ENCODE assay signal across 7 mouse cellular contexts in genomic region chr8:123643330-123644051, GRCm38 (mm10). TPM values are rescaled to one million over a fixed set of nuclear protein-coding genes. Genes with fewer than 3 reads are reported as not detected.
A peak's percentile ranks its signal among the peaks of the same experiment; 100 is the strongest.
DNase-seq lines count a peak whose midpoint lies in the region; ATAC-seq and TF ChIP-seq lines count a peak whose summit lies in the region.

No protein-coding gene starts in this region.

- no peaks in the 10 kb centered on the region for H3K36me3 ChIP-seq in CH12.LX (replicated peaks in 1 of 2; ENCODE audit: control insufficient read depth in 1 of 2, insufficient read depth in 1 of 2, low read length in 1 of 2)
- H3K36me3 ChIP-seq in embryonic facial prominence, embryonic 13.5 days = no peaks in the 10 kb centered on the region
- H3K36me3 ChIP-seq in lung, embryonic 16.5 days (ENCODE audit: control insufficient read depth, insufficient read depth, low read length) = no peaks in the 10 kb centered on the region

- WGBS in embryonic facial prominence, embryonic 13.5 days = 14% methylated on average over 25 of the region's 25 CpGs
- 20% methylated on average over 25 of the region's 25 CpGs for WGBS in lung, embryonic 16.5 days

- H3K4me2 ChIP-seq in CH12.LX (ENCODE audit: insufficient read depth, low read depth, poor library complexity, severe bottlenecking) = peak overlapping the region; percentile 16; the same call in 1 of the 2 replicates
- peak overlapping the region; percentile 57 for H3K4me2 ChIP-seq in embryonic facial prominence, embryonic 13.5 days
- peak overlapping the region; percentile 46; the same call in 1 of the 2 replicates for H3K4me2 ChIP-seq in lung, embryonic 16.5 days (ENCODE audit: low read depth, low read length)

- peak; percentile 44 for TF ChIP-seq RAD21 in CH12.LX (IDR thresholded peaks at IDR 0.05; ENCODE audit: low read depth, low read length)

- H3K27me3 ChIP-seq in CH12.LX (replicated peaks) = peaks cover 58% of the 10 kb centered on the region
- H3K27me3 ChIP-seq in embryonic facial prominence, embryonic 13.5 days = no peaks in the 10 kb centered on the region
- H3K27me3 ChIP-seq in lung, embryonic 16.5 days (ENCODE audit: control insufficient read depth, insufficient read depth, low read depth, low read length) = no peaks in the 10 kb centered on the region

- TF ChIP-seq CTCF in CH12.LX (conservative IDR thresholded peaks at IDR 0.05 in 1 of 2, IDR thresholded peaks at IDR 0.05 in 1 of 2; ENCODE audit: low read depth in 2 of 2, low read length in 2 of 2) = peak; percentile 42 to 77; a peak in 2 of 4 replicates

- TF ChIP-seq EP300 in CH12.LX (IDR thresholded peaks at IDR 0.05; ENCODE audit: low read length) = no peak

- H3K9ac ChIP-seq in CH12.LX (ENCODE audit: insufficient read depth, low read depth) = no peak overlapping the region
- H3K9ac ChIP-seq in embryonic facial prominence, embryonic 13.5 days = peak overlapping the region; percentile 49; the same call in 1 of the 2 replicates
- H3K9ac ChIP-seq in lung, embryonic 16.5 days (ENCODE audit: low read length) = no peak overlapping the region

- no peak overlapping the region for H3K4me3 ChIP-seq in CH12.LX (replicated peaks in 1 of 3; ENCODE audit: low read depth in 2 of 3, low read length in 2 of 3, poor library complexity in 1 of 3)
- H3K4me3 ChIP-seq in embryonic facial prominence, embryonic 13.5 days = peak overlapping the region; percentile 37
- H3K4me3 ChIP-seq in lung, embryonic 16.5 days (ENCODE audit: low read length) = 0 out of 2 replicates have a peak overlapping the region, but pooled peaks have one; percentile 18

- H3K4me1 ChIP-seq in CH12.LX (ENCODE audit: control insufficient read depth in 1 of 2, insufficient read depth in 2 of 2) = peaks cover 10% of the 10 kb centered on the region in 2 experiments
- no peaks in the 10 kb centered on the region for H3K4me1 ChIP-seq in embryonic facial prominence, embryonic 13.5 days
- peaks cover 11% of the 10 kb centered on the region for H3K4me1 ChIP-seq in lung, embryonic 16.5 days (replicated peaks; ENCODE audit: control insufficient read depth, insufficient read depth, low read length)

- intact Hi-C loops in heart, postnatal 36 days (cut with DNase I) = no loop called here

- H3K27ac ChIP-seq in CH12.LX (ENCODE audit: insufficient read depth, low read depth) = no peak overlapping the region
- no peak overlapping the region for H3K27ac ChIP-seq in embryonic facial prominence, embryonic 13.5 days
- no peak overlapping the region for H3K27ac ChIP-seq in lung, embryonic 16.5 days (ENCODE audit: low read length)

- DNase-seq in CH12.LX (ENCODE audit: extremely low read depth) (peak; percentile 57), R1 (ENCODE audit: low read depth, low spot score) (peak; percentile 81)
- DNase-seq in heart, postnatal 36 days = peak; percentile 57 to 60
- peak; percentile 61 to 78 for DNase-seq in kidney, postnatal 4 days
- DNase-seq in right cerebral cortex, adult 2 months (ENCODE audit: low spot score in 2 of 2) = peak; percentile 75 to 78

- dilution Hi-C loops in CH12.LX (cut with MboI; ENCODE audit: extremely low pct_ligation_motif_present, extremely low pct_unique_long_range_greater_than_20kb, low sequenced_read_pairs) = no loop called here

- H3K79me2 ChIP-seq in CH12.LX (replicated peaks; ENCODE audit: control insufficient read depth, extremely low read depth, insufficient read depth, poor library complexity, severe bottlenecking) = no peaks in the 10 kb centered on the region

- no peak for ATAC-seq in embryonic facial prominence, embryonic 13.5 days (ENCODE audit: insufficient number of reproducible peaks, insufficient read depth, low FRiP score, low TSS enrichment, low read depth)
- no peak for ATAC-seq in lung, embryonic 16.5 days (ENCODE audit: low read depth)

- peaks cover 5% of the 10 kb centered on the region for H3K9me3 ChIP-seq in CH12.LX (replicated peaks; ENCODE audit: low read length)
- no peaks in the 10 kb centered on the region for H3K9me3 ChIP-seq in embryonic facial prominence, embryonic 13.5 days
- H3K9me3 ChIP-seq in lung, embryonic 16.5 days (ENCODE audit: control insufficient read depth, low read length) = no peaks in the 10 kb centered on the region

- in situ Hi-C loops in CH12.LX (cut with MboI; ENCODE audit: low pct_ligation_motif_present, low pct_unique_long_range_greater_than_20kb, low sequenced_read_pairs) = no loop called here

- no peak for TF ChIP-seq POLR2A in CH12.LX (IDR thresholded peaks at IDR 0.05; ENCODE audit: low read depth, low read length)

TF ChIP-seq in CH12.LX, 34 proteins besides CTCF, POLR2A, EP300 and RAD21:
- no peak for TF ChIP-seq JUN (IDR thresholded peaks at IDR 0.05; ENCODE audit: insufficient read depth, low read depth, low read length)
- no peak for TF ChIP-seq MXI1 (IDR thresholded peaks at IDR 0.05; ENCODE audit: low read depth, low read length)
- no peak for TF ChIP-seq E2F4 (IDR thresholded peaks at IDR 0.05; ENCODE audit: insufficient replicate concordance, low read depth, low read length)
- TF ChIP-seq SMC3 (IDR thresholded peaks at IDR 0.05; ENCODE audit: low read depth, low read length) = peak; percentile 70
- TF ChIP-seq ZNF384 (IDR thresholded peaks at IDR 0.05; ENCODE audit: low read depth, low read length) = no peak
- TF ChIP-seq MAFK (IDR thresholded peaks at IDR 0.05; ENCODE audit: insufficient replicate concordance, low read length) = no peak
- TF ChIP-seq MEF2A (IDR thresholded peaks at IDR 0.05; ENCODE audit: borderline replicate concordance, low read depth, low read length) = no peak
- TF ChIP-seq PAX5 (IDR thresholded peaks at IDR 0.05; ENCODE audit: low read length) = no peak

RNA-seq across cellular contexts. Expression of gene Rhou, which starts 10.2 kb away (rescaled TPM):
- 0.08 TPM in 1 of 2 replicates, not detected in the other for total RNA-seq in CH12.LX (2012; rRNA removed)
- not detected in 2 replicates for total RNA-seq in CH12.LX (2014; rRNA removed)
- 0.16 TPM in 1 of 2 replicates, not detected in the other for polyA plus RNA-seq in CH12.LX (2012; ENCODE audit: insufficient read length, low read depth)
- 6.9 and 8.3 TPM in 2 replicates for polyA plus RNA-seq in embryonic facial prominence, embryonic 13.5 days (2015; fragmentation: Nextera tagmentation; extraction: Ambion mirVana)
- total RNA-seq in heart, postnatal 36 days (2021) = 1 to 10 TPM; 6.6 to 8.3 TPM
- 7.8 and 8.3 TPM in 2 replicates for polyA plus RNA-seq in lung, embryonic 16.5 days (2015; fragmentation: Nextera tagmentation; extraction: Ambion mirVana)

Comparison
In these comparisons a context has a peak if more than half of its experiments do, and no peak if none do; other contexts are left out.
1. H3K4me3 ChIP-seq: peak in embryonic facial prominence, embryonic 13.5 days (single experiment) and lung, embryonic 16.5 days (single experiment); none in CH12.LX (0 of 3).
2. Peak in every context shown above with its lines, with median percentiles within 50 percentile points of each other: DNase-seq and H3K4me2 ChIP-seq.